Mouse (Mus musculus): Measurements from ENCODE around the gene Hpd.

- no peak for TF ChIP-seq CTCF (IDR thresholded peaks at IDR 0.05; ENCODE audit: low read depth)
- TF ChIP-seq EP300 (IDR thresholded peaks at IDR 0.05; ENCODE audit: low read depth): no peak
These were observed 46.0 kb upstream of the Hpd start for GRCm38 (mm10) chr5:123228524-123228922.
